ENCODE assay signal across 29 mouse cellular contexts in the genomic region with DNA sequence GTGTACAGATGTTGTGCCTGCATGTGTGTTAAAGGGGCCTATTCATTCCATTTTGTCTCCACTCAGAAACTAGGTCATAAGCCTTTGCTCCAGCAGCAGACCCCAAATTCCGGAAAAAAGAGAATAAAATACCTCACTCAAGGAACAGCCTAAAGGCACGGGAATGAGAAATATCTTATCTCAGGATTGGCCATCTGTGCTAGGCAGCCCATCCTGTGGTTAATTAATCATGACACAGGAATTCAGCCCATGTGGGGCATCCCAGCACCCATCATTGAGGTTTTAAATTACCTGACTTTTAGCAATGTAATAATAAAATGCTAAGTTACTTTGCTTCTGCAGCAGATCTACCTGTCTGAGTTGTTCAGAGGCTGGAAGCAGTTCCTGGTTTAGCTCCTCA. TPM values are rescaled to one million over a fixed set of nuclear protein-coding genes. Genes with fewer than 3 reads are reported as not detected.
"Had no signal": no experiment of that assay in that cellular context is flagged by ENCODE, and none has a peak within 500 bp of the region (broad histone marks: within the 10 kb centered on the region; RNA-seq: fewer than 3 reads in every experiment).

No protein-coding gene starts in this region.

- H3K9ac ChIP-seq: heart, embryonic 13.5 days; heart, embryonic 15.5 days; hindbrain, embryonic 12.5 days; hindbrain, embryonic 15.5 days; kidney, embryonic 15.5 days; limb, embryonic 13.5 days; limb, embryonic 15.5 days; liver, embryonic 12.5 days; liver, embryonic 14.5 days had no signal

- H3K36me3 ChIP-seq: hindbrain, embryonic 15.5 days had no signal

- H3K4me1 ChIP-seq: heart, embryonic 13.5 days; heart, embryonic 15.5 days; hindbrain, embryonic 12.5 days; hindbrain, embryonic 15.5 days; kidney, embryonic 15.5 days; limb, embryonic 13.5 days; limb, embryonic 15.5 days had no signal

- H3K27ac ChIP-seq: heart, embryonic 13.5 days; heart, embryonic 15.5 days; hindbrain, embryonic 12.5 days; hindbrain, embryonic 15.5 days; hindbrain, postnatal 0 days; kidney, embryonic 15.5 days; kidney, postnatal 0 days; limb, embryonic 13.5 days; limb, embryonic 15.5 days; liver, embryonic 12.5 days; liver, embryonic 14.5 days had no signal

- H3K4me2 ChIP-seq: heart, embryonic 11.5 days; heart, embryonic 13.5 days; heart, embryonic 15.5 days; hindbrain, embryonic 12.5 days; hindbrain, embryonic 15.5 days; kidney, embryonic 15.5 days; limb, embryonic 13.5 days; limb, embryonic 15.5 days; liver, embryonic 12.5 days had no signal

- H3K9me3 ChIP-seq: heart, embryonic 13.5 days; heart, embryonic 15.5 days; hindbrain, embryonic 15.5 days; kidney, embryonic 15.5 days; limb, embryonic 15.5 days; liver, embryonic 12.5 days had no signal

- H3K27me3 ChIP-seq: heart, embryonic 13.5 days; heart, embryonic 15.5 days; hindbrain, embryonic 15.5 days; kidney, embryonic 15.5 days; limb, embryonic 13.5 days; limb, embryonic 15.5 days; liver, embryonic 12.5 days had no signal

- ATAC-seq: hindbrain, postnatal 0 days; intestine, embryonic 16.5 days; liver, embryonic 12.5 days had no signal

- DNase-seq: gastrocnemius, postnatal 14 days; gastrocnemius, postnatal 36 days; heart, adult 18-20 months; heart, postnatal 14 days; heart, postnatal 36 days; kidney, adult 11 months; kidney, adult 2 months; kidney, adult 9 months; kidney, postnatal 14 days; kidney, postnatal 36 days; layer of hippocampus, adult 9-11 months; layer of hippocampus, postnatal 36 days; left cerebral cortex, postnatal 4 days had no signal

- H3K4me3 ChIP-seq: heart, embryonic 13.5 days; heart, embryonic 15.5 days; hindbrain, embryonic 12.5 days; hindbrain, embryonic 15.5 days; kidney, embryonic 15.5 days; limb, embryonic 13.5 days; limb, embryonic 15.5 days; liver, embryonic 12.5 days had no signal

RNA-seq across cellular contexts. Expression of gene Rem2, which starts 25.5 kb away (rescaled TPM):
- total RNA-seq: gastrocnemius, adult 8-10 months; gastrocnemius, postnatal 14 days; gastrocnemius, postnatal 36 days; heart, adult 18-20 months; heart, adult 8-10 months; heart, postnatal 14 days; heart, postnatal 36 days; liver, adult 2 months had no signal
